Mouse (Mus musculus): ENCODE data around the gene Chrne. TPM values are rescaled to one million over a fixed set of nuclear protein-coding genes. Genes with fewer than 3 reads are reported as not detected.

The Chrne gene
- polyA plus RNA-seq, 1 experiment from 2014 or later, result not detected

DNA sequence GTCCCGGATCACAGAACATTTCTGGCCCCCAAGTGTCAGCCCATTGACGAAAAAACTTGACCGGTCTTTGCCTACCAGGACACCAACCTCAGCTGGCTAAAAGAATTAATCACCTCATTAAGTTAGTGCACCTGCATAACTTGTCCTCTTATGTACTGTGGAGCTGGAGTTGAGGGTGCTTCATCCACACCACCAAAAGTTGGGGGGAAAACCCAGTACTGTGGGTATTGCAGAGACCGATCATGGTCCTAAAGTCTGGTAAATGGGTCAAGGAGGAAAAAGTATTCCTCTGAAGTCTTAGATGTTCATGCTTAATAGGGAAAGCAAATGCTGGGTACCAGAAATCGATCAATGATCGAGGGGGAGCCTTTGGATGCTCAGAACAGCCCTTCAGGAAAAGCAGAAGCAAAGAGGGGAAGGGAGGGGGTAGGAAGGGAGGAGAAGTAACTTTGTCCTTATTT, 33.9 kb upstream of the Chrne start:
- 20% methylated on average over 6 of the region's 6 CpGs for WGBS
- peak; percentile 70 for DNase-seq (ENCODE audit: low spot score)
- TF ChIP-seq CTCF (IDR thresholded peaks at IDR 0.05) (no peak), EP300 (IDR thresholded peaks at IDR 0.05) (no peak)
- Histone ChIP-seq H3K4me1 (ENCODE audit: insufficient read depth, low read depth, low read length) (peaks cover 27% of the 10 kb centered on the region), H3K9me3 (ENCODE audit: low read length) (no peaks in the 10 kb centered on the region), H3K4me2 (replicated peaks; ENCODE audit: low read depth, low read length) (peak overlapping the region; percentile 74), H3K27me3 (replicated peaks; ENCODE audit: insufficient read depth, low read length) (no peaks in the 10 kb centered on the region), H3K9ac (replicated peaks; ENCODE audit: low read depth) (peak overlapping the region; percentile 98), H3K27ac (ENCODE audit: low read length) (peak overlapping the region; percentile 99), H3K4me3 (ENCODE audit: low read depth, low read length) (peak overlapping the region; percentile 99), H3K36me3 (ENCODE audit: insufficient read depth, low read length) (peaks cover 31% of the 10 kb centered on the region)
- ATAC-seq, result no peak

DNA sequence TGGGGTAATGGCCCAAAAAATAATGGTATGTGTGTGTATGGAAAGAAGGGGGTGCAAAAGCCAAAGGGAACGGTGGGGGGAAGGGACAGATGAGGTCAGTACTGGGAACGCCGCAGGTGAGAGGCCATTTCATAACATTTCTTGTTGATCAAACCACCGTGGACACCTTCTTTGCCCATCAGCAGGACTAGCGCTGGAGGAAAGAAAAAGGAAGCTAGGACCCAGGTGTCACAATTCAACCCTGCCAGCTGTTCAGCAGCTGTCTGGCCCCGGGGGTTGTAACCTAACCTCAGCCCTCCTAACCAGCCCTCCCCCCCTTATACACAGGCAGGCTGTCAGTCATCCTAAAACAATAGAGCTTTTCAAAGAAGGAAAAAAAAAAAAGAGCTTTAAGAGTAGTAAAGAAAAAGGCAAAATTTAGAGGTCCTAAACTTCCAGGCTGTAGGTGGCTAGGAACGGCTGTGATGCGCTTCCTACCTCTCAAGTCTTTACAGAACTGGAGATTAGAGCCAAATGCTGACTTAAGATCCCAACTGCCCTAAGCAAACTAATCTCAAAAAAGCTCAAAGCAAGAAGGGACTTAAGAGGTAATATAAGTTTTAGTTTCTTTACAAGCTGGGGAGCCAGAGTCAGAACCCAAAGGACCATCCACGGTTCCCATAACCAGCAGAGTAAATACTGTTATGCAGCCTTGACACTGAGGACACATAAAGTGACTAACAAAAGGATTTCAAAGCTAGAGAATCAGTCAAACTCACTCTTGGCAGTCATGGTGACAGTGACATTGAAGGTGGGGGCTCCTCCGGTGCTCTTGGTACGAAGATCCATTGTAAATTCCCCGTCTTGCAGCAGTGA, 33.2 kb upstream of the Chrne start:
- Histone ChIP-seq H3K27me3 (replicated peaks; ENCODE audit: insufficient read depth, low read length) (no peaks in the 10 kb centered on the region), H3K36me3 (ENCODE audit: insufficient read depth, low read length) (peaks cover 31% of the 10 kb centered on the region), H3K9me3 (ENCODE audit: low read length) (no peaks in the 10 kb centered on the region), H3K4me1 (ENCODE audit: insufficient read depth, low read depth, low read length) (peaks cover 27% of the 10 kb centered on the region), H3K9ac (replicated peaks; ENCODE audit: low read depth) (peak overlapping the region; percentile 16; the same call in 1 of the 2 replicates), H3K4me3 (ENCODE audit: low read depth, low read length) (peak overlapping the region; percentile 99), H3K4me2 (replicated peaks; ENCODE audit: low read depth, low read length) (peak overlapping the region; percentile 74), H3K27ac (ENCODE audit: low read length) (peak overlapping the region; percentile 99)
- ATAC-seq (no peak), DNase-seq (ENCODE audit: low spot score) (peak; percentile 46)
- no peak for TF ChIP-seq CTCF (IDR thresholded peaks at IDR 0.05)
- no peak for TF ChIP-seq EP300 (IDR thresholded peaks at IDR 0.05)
- WGBS, result 33% methylated on average over 12 of the region's 12 CpGs

DNA sequence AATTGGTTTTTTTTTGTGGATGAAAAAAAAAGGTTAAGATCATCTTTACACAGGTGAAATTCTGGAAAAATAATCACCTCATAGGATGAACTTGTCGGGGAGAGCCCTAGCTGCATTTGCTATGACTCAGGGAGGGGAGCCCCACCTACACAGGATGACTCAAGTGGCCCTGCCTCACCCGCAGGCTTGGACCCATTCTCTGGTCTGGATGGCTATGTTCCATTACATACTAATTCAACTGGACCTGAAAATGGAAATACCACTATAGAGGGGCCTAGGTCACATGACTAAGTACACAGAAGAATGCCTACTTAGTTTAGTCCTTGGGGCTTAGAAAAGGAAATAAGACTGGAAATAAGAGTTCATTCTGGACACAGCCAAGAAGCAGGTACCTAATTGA, 32.4 kb upstream of the Chrne start:
- Histone ChIP-seq H3K27me3 (replicated peaks; ENCODE audit: insufficient read depth, low read length) (no peaks in the 10 kb centered on the region), H3K27ac (ENCODE audit: low read length) (no peak overlapping the region), H3K9me3 (ENCODE audit: low read length) (no peaks in the 10 kb centered on the region), H3K4me1 (ENCODE audit: insufficient read depth, low read depth, low read length) (peaks cover 22% of the 10 kb centered on the region), H3K36me3 (ENCODE audit: insufficient read depth, low read length) (peaks cover 31% of the 10 kb centered on the region), H3K4me2 (replicated peaks; ENCODE audit: low read depth, low read length) (no peak overlapping the region), H3K4me3 (ENCODE audit: low read depth, low read length) (no peak overlapping the region), H3K9ac (replicated peaks; ENCODE audit: low read depth) (no peak overlapping the region)
- DNase-seq (ENCODE audit: low spot score) (no peak), ATAC-seq (no peak)
- no peak for TF ChIP-seq EP300 (IDR thresholded peaks at IDR 0.05)
- no peak for TF ChIP-seq CTCF (IDR thresholded peaks at IDR 0.05)
- 40% methylated on average over 2 of the region's 2 CpGs for WGBS

DNA sequence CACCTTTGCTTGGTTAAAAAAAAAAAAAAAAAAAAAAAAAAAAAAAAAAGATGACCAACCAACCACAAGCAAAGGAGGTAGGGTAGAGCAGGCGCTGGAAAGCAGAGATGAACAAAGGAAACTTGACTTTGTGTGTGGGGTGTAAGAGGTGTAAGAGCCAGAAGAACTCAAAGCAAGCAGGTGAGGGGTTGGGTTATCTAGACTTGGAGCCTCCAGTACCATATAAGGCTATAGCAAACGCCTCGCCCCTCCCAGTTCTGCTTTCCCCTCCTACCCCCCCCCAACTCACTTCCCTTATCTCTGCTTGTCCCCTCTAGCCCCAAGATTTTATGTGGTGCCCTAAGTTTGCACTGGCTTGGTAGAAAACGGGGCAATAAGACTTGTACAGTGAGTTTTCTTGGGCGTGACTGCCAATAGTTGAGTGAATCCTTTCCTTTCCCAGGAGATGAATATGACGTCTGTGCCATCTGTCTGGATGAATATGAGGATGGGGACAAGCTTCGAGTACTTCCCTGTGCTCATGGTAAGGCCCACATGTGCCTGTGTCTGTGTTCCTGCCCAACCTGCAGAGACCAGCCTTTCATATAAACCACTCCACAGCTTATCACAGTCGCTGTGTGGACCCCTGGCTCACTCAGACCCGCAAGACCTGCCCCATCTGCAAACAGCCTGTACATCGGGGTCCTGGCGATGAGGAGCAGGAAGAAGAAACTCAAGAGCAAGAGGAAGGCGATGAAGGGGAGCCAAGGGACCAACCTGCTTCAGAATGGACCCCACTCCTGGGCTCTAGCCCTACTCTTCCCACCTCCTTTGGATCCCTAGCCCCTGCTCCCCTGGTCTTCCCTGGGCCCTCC, 31.5 kb upstream of the Chrne start:
- ATAC-seq (no peak), DNase-seq (ENCODE audit: low spot score) (peak; percentile 33)
- no peaks in the 10 kb centered on the region for H3K9me3 ChIP-seq (ENCODE audit: low read length)
- H3K27me3 ChIP-seq (replicated peaks; ENCODE audit: insufficient read depth, low read length), result no peaks in the 10 kb centered on the region
- H3K36me3 ChIP-seq (ENCODE audit: insufficient read depth, low read length), result peaks cover 31% of the 10 kb centered on the region
- 61% methylated on average over 12 of the region's 12 CpGs for WGBS
- H3K9ac ChIP-seq (replicated peaks; ENCODE audit: low read depth), result no peak overlapping the region
- H3K4me1 ChIP-seq (ENCODE audit: insufficient read depth, low read depth, low read length), result peaks cover 25% of the 10 kb centered on the region; the same call in 1 of the 2 replicates
- TF ChIP-seq EP300 (IDR thresholded peaks at IDR 0.05) (no peak), CTCF (IDR thresholded peaks at IDR 0.05) (no peak)
- H3K4me2 ChIP-seq (replicated peaks; ENCODE audit: low read depth, low read length), result no peak overlapping the region
- H3K27ac ChIP-seq (ENCODE audit: low read length), result no peak overlapping the region
- no peak overlapping the region for H3K4me3 ChIP-seq (ENCODE audit: low read depth, low read length)

DNA sequence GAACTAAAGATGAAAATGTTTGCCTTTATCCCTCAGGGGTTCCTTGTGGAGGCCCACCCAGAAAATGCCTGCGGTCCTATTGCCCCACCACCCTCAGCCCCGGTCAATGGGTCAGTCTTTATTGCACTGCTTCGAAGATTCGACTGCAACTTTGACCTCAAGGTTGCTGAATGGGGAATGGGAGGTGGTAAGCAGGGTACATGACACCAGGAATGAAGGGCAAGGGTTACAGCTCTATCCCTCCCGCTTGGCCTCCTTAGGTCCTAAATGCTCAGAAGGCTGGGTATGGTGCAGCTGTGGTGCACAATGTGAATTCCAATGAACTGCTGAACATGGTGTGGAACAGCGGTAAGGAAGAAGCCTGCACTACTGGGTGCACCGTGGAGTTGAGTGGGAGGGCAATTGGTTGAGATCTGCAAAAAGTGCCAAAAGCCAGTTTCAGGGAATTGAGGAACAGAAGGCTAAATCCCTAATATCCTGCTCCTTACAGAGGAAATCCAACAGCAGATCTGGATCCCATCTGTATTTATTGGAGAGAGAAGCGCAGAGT, 30.2 kb upstream of the Chrne start:
- no peak for TF ChIP-seq EP300 (IDR thresholded peaks at IDR 0.05)
- no peak for TF ChIP-seq CTCF (IDR thresholded peaks at IDR 0.05)
- Histone ChIP-seq H3K9ac (replicated peaks; ENCODE audit: low read depth) (no peak overlapping the region), H3K4me1 (ENCODE audit: insufficient read depth, low read depth, low read length) (peaks cover 25% of the 10 kb centered on the region; the same call in 1 of the 2 replicates), H3K27me3 (replicated peaks; ENCODE audit: insufficient read depth, low read length) (no peaks in the 10 kb centered on the region), H3K36me3 (ENCODE audit: insufficient read depth, low read length) (peaks cover 41% of the 10 kb centered on the region), H3K27ac (ENCODE audit: low read length) (0 out of 2 replicates have a peak overlapping the region, but pooled peaks have one; percentile 20), H3K4me3 (ENCODE audit: low read depth, low read length) (no peak overlapping the region), H3K4me2 (replicated peaks; ENCODE audit: low read depth, low read length) (peak overlapping the region; percentile 8; the same call in 1 of the 2 replicates), H3K9me3 (ENCODE audit: low read length) (no peaks in the 10 kb centered on the region)
- DNase-seq (ENCODE audit: low spot score) (no peak), ATAC-seq (no peak)
- 74% methylated on average over 8 of the region's 8 CpGs for WGBS
